Mouse (Mus musculus) olfactory bulb, adult 2 months (tissue): ENCODE measurements at regions not wholly inside any gene's neighbourhood (a gene's known extent, or its start where the extent isn't known, plus 50 kb on each side); places are given as distances from the start of the nearest gene placed in this dataset.

Experiments
- CTCF ChIP-seq: fragments of 200-500 bp; IDR thresholded peaks from 2 replicates; pipeline ENCODE4 v1.5.1; 2012; ENCODE audit warnings: low read depth, mild to moderate bottlenecking, low read length, moderate library complexity; ENCODE audit not compliant: insufficient read depth
- POLR2A ChIP-seq: fragments of 200-500 bp; IDR thresholded peaks from 2 replicates; pipeline ENCODE4 v1.6.1; 2012; ENCODE audit warnings: mild to moderate bottlenecking, low read depth, low read length, moderate library complexity; ENCODE audit not compliant: insufficient read depth

GRCm38 (mm10) chr12:56055382-56055781 is 219.3 kb downstream of the Brms1l start:
- TF ChIP-seq CTCF: no peak
- no peak for TF ChIP-seq POLR2A
